Mouse (Mus musculus) stomach, embryonic 15.5 days (tissue): ENCODE data around the gene Rab13. TPM values are rescaled to one million over a fixed set of nuclear protein-coding genes. Genes with fewer than 3 reads are reported as not detected.

ENCODE experiments used
- ATAC-seq: fragments of 200-750 bp; cut with Nextera tagmentation; 2 replicates; pipeline ENCODE4 v1.8.0; 2017; ENCODE audit warnings: low read depth, moderate number of reproducible peaks, moderate TSS enrichment; ENCODE audit not compliant: insufficient read depth, low FRiP score
- H3K27ac ChIP-seq: fragments of 300-500 bp; sonication (generic); 2 replicates; pipeline ENCODE4 v1.5.1; 2015; ENCODE audit warnings: mild to moderate bottlenecking, inconsistent platforms
- H3K27me3 ChIP-seq: fragments of 300-500 bp; sonication (generic); replicated peaks from 2 replicates; pipeline ENCODE4 v1.6.1; 2015; ENCODE audit warnings: inconsistent platforms
- H3K36me3 ChIP-seq: fragments of 300-500 bp; sonication (generic); 2 replicates; pipeline ENCODE4 v1.6.1; 2015; ENCODE audit warnings: inconsistent platforms
- H3K4me1 ChIP-seq: fragments of 300-500 bp; sonication (generic); 2 replicates; pipeline ENCODE4 v1.6.1; 2015; ENCODE audit warnings: inconsistent platforms
- H3K4me2 ChIP-seq: fragments of 300-500 bp; sonication (generic); 2 replicates; pipeline ENCODE4 v1.6.1; 2015; ENCODE audit warnings: mild to moderate bottlenecking, inconsistent platforms
- H3K4me3 ChIP-seq: fragments of 300-500 bp; sonication (generic); replicated peaks from 2 replicates; pipeline ENCODE4 v1.5.1; 2015; ENCODE audit warnings: inconsistent platforms
- H3K9ac ChIP-seq: fragments of 300-500 bp; sonication (generic); 2 replicates; pipeline ENCODE4 v1.6.1; 2015; ENCODE audit warnings: inconsistent platforms
- H3K9me3 ChIP-seq: fragments of 300-500 bp; sonication (generic); 2 replicates; pipeline ENCODE4 v1.6.1; 2016; ENCODE audit warnings: inconsistent platforms
- WGBS: fragments of 180-500 bp; shearing (Covaris S2); methylation state at CpG from one replicate; pipeline ENCODE4 v1.1.7; 2015; 5-methylcytosine and 5-hydroxymethylcytosine counted together
- polyA plus RNA-seq: library from polyadenylated mRNA; unstranded; fragments of >200 nt; fragmentation: Nextera tagmentation; extraction: Ambion mirVana; gene quantifications from 2 replicates; pipeline ENCODE4 v1.2.1, GENCODE M21; 2015

Gene Rab13
- polyA plus RNA-seq, 1 experiment from 2014 or later = 30.9 TPM

DNA sequence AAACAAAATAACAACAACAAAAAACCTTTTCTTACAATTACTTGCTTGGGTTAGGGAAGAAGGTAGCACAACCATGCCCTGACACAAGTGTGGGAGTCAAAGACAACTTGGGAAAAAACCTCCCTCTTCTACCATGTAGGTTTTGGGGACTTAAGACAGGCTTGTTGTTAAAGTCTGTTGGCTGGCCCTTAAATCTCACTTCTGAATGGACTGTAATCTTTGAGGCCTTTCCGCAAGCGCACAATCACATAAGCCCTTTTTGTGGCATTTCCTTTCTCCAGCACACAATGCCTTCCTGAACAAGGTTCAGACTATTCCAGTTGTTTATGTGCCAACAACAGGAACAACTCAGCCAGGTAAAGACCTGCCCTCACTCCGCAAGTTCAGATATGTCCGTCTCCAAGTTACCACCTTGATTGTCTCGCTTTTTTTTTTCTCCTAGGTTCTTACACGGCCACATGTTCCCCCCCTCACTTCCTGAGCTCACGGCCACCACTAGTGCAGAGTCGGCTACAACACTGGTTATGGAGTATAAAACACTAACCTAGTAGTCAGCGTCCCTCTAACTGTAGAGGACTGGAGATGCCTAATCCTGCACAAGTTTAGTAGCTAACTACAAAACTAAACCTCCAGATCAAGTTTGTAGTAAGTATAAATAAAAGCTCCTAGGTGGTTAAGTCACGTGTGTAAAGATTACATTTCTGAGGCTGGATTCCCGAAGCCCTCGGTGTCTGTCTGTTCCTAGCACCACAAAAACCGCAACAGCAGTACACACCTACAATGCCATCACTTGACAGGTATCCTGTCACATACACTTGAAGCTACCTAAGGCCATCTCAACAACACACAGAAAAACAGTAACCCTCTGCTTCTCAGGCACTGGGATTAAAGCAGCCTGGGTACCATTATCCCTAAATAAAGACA lies 1.8 kb upstream of the Rab13 start:
- H3K27ac ChIP-seq = no peak overlapping the region
- ATAC-seq = no peak
- peaks cover 30% of the 10 kb centered on the region; the same call in 1 of the 2 replicates for H3K36me3 ChIP-seq
- no peaks in the 10 kb centered on the region for H3K27me3 ChIP-seq
- whole genome bisulfite sequencing = 70% methylated on average over 13 of the region's 13 CpGs
- peak overlapping the region; percentile 73 for H3K4me3 ChIP-seq
- no peak overlapping the region for H3K9ac ChIP-seq
- H3K4me2 ChIP-seq = peak overlapping the region; percentile 87
- no peaks in the 10 kb centered on the region for H3K9me3 ChIP-seq
- peaks cover 10% of the 10 kb centered on the region; the same call in 1 of the 2 replicates for H3K4me1 ChIP-seq

DNA sequence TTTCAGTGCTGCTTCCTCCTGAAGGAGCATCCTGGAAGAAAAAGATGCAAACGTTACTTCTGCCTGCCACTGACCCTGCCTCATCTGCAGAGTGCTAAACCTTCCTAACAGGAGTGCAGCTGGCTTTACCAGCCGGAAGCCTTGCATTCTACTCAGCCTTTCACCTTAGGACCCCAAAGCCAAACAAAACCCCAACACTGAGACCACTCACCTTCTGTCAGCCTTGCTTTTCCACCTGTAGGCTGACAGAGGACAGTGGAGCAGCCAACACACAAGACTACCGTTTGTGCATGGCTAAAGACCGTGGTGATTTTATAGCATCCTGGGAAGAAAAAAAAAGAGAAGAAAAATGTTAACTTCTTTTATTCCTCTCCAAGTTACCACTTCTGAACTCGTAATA lies 772 bp upstream of the Rab13 start:
- peak overlapping the region; percentile 73 for H3K4me3 ChIP-seq
- no peak for ATAC-seq
- WGBS = 11% methylated on average over 5 of the region's 5 CpGs
- peak overlapping the region; percentile 87 for H3K4me2 ChIP-seq
- H3K4me1 ChIP-seq = peaks cover 10% of the 10 kb centered on the region; the same call in 1 of the 2 replicates
- peaks cover 30% of the 10 kb centered on the region; the same call in 1 of the 2 replicates for H3K36me3 ChIP-seq
- no peak overlapping the region; the same call in 1 of the 2 replicates for H3K27ac ChIP-seq
- H3K9me3 ChIP-seq = no peaks in the 10 kb centered on the region
- H3K9ac ChIP-seq = peak overlapping the region; percentile 82; the same call in 1 of the 2 replicates
- H3K27me3 ChIP-seq = no peaks in the 10 kb centered on the region

DNA sequence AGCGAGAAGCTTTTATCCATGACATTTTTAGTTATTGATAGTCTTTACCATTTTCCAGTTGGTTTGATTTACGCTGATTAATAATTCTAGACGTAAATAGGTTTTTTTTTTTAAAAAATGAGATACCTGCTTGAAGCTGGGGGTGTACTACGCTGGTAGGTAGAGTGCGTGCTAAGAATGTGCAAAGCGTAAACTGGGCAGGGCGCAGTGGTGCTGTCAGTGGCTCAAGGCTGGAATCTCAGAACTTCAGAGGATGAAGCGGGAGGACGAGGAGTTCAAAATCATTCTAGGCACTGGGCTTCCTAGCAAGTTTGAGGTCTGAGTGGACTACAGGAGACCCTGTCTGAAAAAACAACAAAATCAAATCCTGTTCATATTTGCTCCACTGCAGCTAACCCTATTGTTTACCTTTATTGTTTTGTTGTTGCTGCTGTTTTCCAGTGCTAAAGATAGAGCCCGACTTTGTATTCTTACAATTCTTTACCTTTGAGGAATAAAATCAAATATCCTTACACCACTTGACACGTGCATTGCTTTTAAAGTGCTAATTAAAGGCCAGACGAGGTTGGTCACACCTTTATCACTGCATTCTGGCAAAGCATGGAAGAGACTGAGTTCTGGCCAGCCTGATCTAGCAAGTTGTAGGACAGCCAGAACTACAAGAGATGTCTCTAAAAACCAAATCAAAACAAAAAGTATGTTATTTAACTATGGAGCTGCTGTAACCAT lies 625 bp downstream of the Rab13 start:
- 14% methylated on average over 12 of the region's 12 CpGs for WGBS
- Histone ChIP-seq H3K9me3 (no peaks in the 10 kb centered on the region), H3K9ac (no peak overlapping the region), H3K27me3 (no peaks in the 10 kb centered on the region), H3K4me3 (peak overlapping the region; percentile 73), H3K36me3 (peaks cover 23% of the 10 kb centered on the region; the same call in 1 of the 2 replicates), H3K27ac (peak overlapping the region; percentile 85; the same call in 1 of the 2 replicates), H3K4me1 (peaks cover 10% of the 10 kb centered on the region; the same call in 1 of the 2 replicates), H3K4me2 (peak overlapping the region; percentile 67)
- ATAC-seq = no peak

GRCm38 (mm10) chr3:90215825-90216380 lies 2.4 kb downstream of the Rab13 start:
- no peak overlapping the region for H3K9ac ChIP-seq
- no peaks in the 10 kb centered on the region for H3K9me3 ChIP-seq
- H3K4me3 ChIP-seq = no peak overlapping the region
- peaks cover 12% of the 10 kb centered on the region; the same call in 1 of the 2 replicates for H3K36me3 ChIP-seq
- no peak for ATAC-seq
- H3K27me3 ChIP-seq = no peaks in the 10 kb centered on the region
- 52% methylated on average over 1 of the region's 1 CpGs for WGBS
- H3K4me2 ChIP-seq = no peak overlapping the region
- no peak overlapping the region for H3K27ac ChIP-seq
- peaks cover 14% of the 10 kb centered on the region; the same call in 1 of the 2 replicates for H3K4me1 ChIP-seq

GRCm38 (mm10) chr3:90220088-90220487 lies 6.6 kb downstream of the Rab13 start:
- ATAC-seq = no peak
- Histone ChIP-seq H3K27me3 (no peaks in the 10 kb centered on the region), H3K9ac (no peak overlapping the region), H3K4me1 (peaks cover 12% of the 10 kb centered on the region; the same call in 1 of the 2 replicates), H3K4me3 (peak overlapping the region; percentile 52), H3K9me3 (no peaks in the 10 kb centered on the region), H3K36me3 (0 out of 2 replicates have a peak, but pooled peaks cover 5% of the 10 kb centered on the region), H3K4me2 (peak overlapping the region; percentile 69), H3K27ac (peak overlapping the region; percentile 91)
- WGBS = 8% methylated on average over 6 of the region's 6 CpGs

- H3K27ac ChIP-seq = peak overlapping the region; percentile 91
- H3K36me3 ChIP-seq = peaks cover 9% of the 10 kb centered on the region; the same call in 1 of the 2 replicates
- ATAC-seq = peak; percentile 87
- H3K4me2 ChIP-seq = peak overlapping the region; percentile 69
- H3K4me1 ChIP-seq = peaks cover 12% of the 10 kb centered on the region; the same call in 1 of the 2 replicates
- H3K9ac ChIP-seq = peak overlapping the region; percentile 23; the same call in 1 of the 2 replicates
- WGBS = under 1% methylated on average over 19 of the region's 20 CpGs
- no peaks in the 10 kb centered on the region for H3K27me3 ChIP-seq
- no peaks in the 10 kb centered on the region for H3K9me3 ChIP-seq
- H3K4me3 ChIP-seq = peak overlapping the region; percentile 52
These were observed 7.0 kb downstream of the Rab13 start for GRCm38 (mm10) chr3:90220531-90220951.

- Histone ChIP-seq H3K9ac (no peak overlapping the region), H3K4me3 (peak overlapping the region; percentile 52), H3K4me1 (peaks cover 12% of the 10 kb centered on the region; the same call in 1 of the 2 replicates), H3K27ac (peak overlapping the region; percentile 91), H3K36me3 (peaks cover 10% of the 10 kb centered on the region; the same call in 1 of the 2 replicates), H3K9me3 (no peaks in the 10 kb centered on the region), H3K27me3 (no peaks in the 10 kb centered on the region), H3K4me2 (peak overlapping the region; percentile 69)
- no peak for ATAC-seq
- WGBS = 9% methylated on average over 5 of the region's 5 CpGs
These were observed 7.6 kb downstream of the Rab13 start for GRCm38 (mm10) chr3:90221123-90221522.

DNA sequence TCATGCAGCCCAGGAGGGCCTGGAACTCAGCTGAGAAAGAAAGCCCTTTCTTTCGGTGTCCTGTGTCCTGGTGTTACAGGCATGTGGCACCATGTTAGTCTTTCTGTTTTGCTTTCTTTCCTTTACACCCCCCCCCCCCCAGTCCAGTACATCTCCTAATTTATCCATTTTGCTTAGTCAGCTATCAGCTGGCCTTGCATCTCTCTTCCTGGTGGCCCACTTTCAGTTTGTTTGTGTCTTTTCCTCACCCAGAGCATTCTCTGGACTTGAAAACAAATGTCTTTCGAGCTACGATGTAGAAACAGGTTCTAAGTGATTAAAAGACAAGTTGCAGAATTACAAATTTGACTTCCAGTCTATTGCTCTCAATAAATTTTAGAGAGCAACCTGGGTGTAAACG lies 9.0 kb downstream of the Rab13 start:
- H3K4me1 ChIP-seq = peaks cover 12% of the 10 kb centered on the region; the same call in 1 of the 2 replicates
- no peaks in the 10 kb centered on the region for H3K9me3 ChIP-seq
- H3K4me3 ChIP-seq = no peak overlapping the region
- H3K4me2 ChIP-seq = no peak overlapping the region
- peaks cover 10% of the 10 kb centered on the region; the same call in 1 of the 2 replicates for H3K36me3 ChIP-seq
- ATAC-seq = no peak
- no peak overlapping the region for H3K9ac ChIP-seq
- 79% methylated on average over 4 of the region's 4 CpGs for WGBS
- H3K27ac ChIP-seq = no peak overlapping the region
- H3K27me3 ChIP-seq = no peaks in the 10 kb centered on the region

DNA sequence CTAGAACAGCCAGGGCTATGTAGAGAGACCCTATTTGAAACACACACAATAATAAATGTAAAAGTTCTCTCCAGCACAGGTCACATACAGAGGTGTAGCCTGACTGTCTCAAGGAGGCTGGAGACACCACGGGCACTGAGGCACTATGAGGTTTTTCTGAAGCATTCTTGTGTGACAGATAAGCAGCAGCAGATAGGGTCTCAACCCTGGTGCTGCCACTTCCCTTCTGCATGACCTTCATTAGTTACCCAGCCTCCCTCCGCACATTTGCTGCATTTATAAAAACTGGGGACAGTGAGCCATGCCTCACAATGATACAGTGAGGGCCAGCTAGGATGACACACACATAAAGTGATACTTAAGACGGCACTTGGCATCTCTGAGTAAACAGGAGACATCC lies 9.4 kb downstream of the Rab13 start:
- Histone ChIP-seq H3K9me3 (no peaks in the 10 kb centered on the region), H3K27ac (no peak overlapping the region), H3K27me3 (no peaks in the 10 kb centered on the region), H3K36me3 (peaks cover 10% of the 10 kb centered on the region; the same call in 1 of the 2 replicates), H3K9ac (no peak overlapping the region), H3K4me1 (peaks cover 12% of the 10 kb centered on the region; the same call in 1 of the 2 replicates), H3K4me2 (no peak overlapping the region), H3K4me3 (no peak overlapping the region)
- WGBS = 76% methylated on average over 3 of the region's 3 CpGs
- ATAC-seq = no peak

DNA sequence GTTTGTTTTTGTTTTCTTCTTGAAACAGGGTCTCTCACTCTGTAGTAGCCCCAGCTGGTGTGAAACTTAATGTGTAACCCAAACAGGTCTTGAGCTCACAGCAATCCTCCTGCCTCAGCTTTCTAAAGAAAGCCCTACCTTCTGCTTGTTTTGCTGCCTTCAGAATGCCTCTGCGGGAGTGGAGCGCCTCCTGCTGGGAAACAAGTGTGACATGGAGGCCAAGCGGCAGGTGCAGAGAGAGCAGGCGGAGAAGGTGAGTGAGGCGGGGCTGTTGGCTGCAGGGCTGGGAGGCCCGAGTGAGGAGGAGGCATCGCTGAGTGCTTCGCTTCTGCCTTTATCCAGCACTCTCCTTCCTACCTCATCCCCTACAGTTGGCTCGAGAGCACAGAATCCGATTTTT lies 10.8 kb downstream of the Rab13 start:
- Histone ChIP-seq H3K27me3 (no peaks in the 10 kb centered on the region), H3K4me1 (peaks cover 12% of the 10 kb centered on the region; the same call in 1 of the 2 replicates), H3K4me3 (no peak overlapping the region), H3K9ac (no peak overlapping the region), H3K9me3 (no peaks in the 10 kb centered on the region), H3K36me3 (peaks cover 10% of the 10 kb centered on the region; the same call in 1 of the 2 replicates), H3K4me2 (no peak overlapping the region), H3K27ac (no peak overlapping the region)
- 76% methylated on average over 10 of the region's 10 CpGs for WGBS
- ATAC-seq = no peak

GRCm38 (mm10) chr3:90231075-90231474 lies 17.6 kb downstream of the Rab13 start:
- no peaks in the 10 kb centered on the region for H3K4me1 ChIP-seq
- peak overlapping the region; percentile 91; the same call in 1 of the 2 replicates for H3K27ac ChIP-seq
- no peaks in the 10 kb centered on the region for H3K9me3 ChIP-seq
- H3K36me3 ChIP-seq = 0 out of 2 replicates have a peak, but pooled peaks cover 4% of the 10 kb centered on the region
- H3K4me2 ChIP-seq = peak overlapping the region; percentile 80
- H3K4me3 ChIP-seq = peak overlapping the region; percentile 84
- H3K27me3 ChIP-seq = no peaks in the 10 kb centered on the region
- WGBS = 12% methylated on average over 8 of the region's 8 CpGs
- 0 out of 2 replicates have a peak overlapping the region, but pooled peaks have one; percentile 13 for H3K9ac ChIP-seq
- ATAC-seq = no peak
